Mouse (Mus musculus): Measurements from ENCODE around the gene Gnat3. TPM values are rescaled to one million over a fixed set of nuclear protein-coding genes. Genes with fewer than 3 reads are reported as not detected.
"Not testable (repeated sequence)": the region's sequence is repeated elsewhere in the genome, so short reads cannot be mapped to it uniquely, and the experiment has no call there.

Gnat3 gene
- not detected in 2 replicates for polyA plus RNA-seq (2015; fragmentation: Nextera tagmentation; extraction: Ambion mirVana)

- no peak for ATAC-seq (ENCODE audit: insufficient read depth)
- Histone ChIP-seq H3K27ac (replicated peaks) (no peak within 1 kb of the TSS), H3K4me3 (replicated peaks) (no peak within 1 kb of the TSS), H3K9me3 (replicated peaks) (no peaks in the 10 kb centered on the region), H3K27me3 (no peaks in the 10 kb centered on the region), H3K9ac (no peak within 1 kb of the TSS), H3K4me1 (replicated peaks) (no peaks in the 10 kb centered on the region), H3K36me3 (replicated peaks) (no peaks in the 10 kb centered on the region), H3K4me2 (no peak within 1 kb of the TSS)
- WGBS (ENCODE audit: insufficient replicate concordance) = 74% methylated on average over 5 of the region's 5 CpGs
Observed at GRCm38 (mm10) chr5:17962249-17962648, at the start of gene Gnat3. TSS of gene Gnat3 (plus strand) at chr5:17962549.

GRCm38 (mm10) chr5:17918966-17919365 lies 43.4 kb upstream of the Gnat3 start:
- 58% methylated on average over 5 of the region's 5 CpGs for WGBS (ENCODE audit: insufficient replicate concordance)
- no peak for ATAC-seq (ENCODE audit: insufficient read depth)

GRCm38 (mm10) chr5:17923648-17924047 lies 38.7 kb upstream of the Gnat3 start:
- H3K9me3 ChIP-seq (replicated peaks) = no peaks in the 10 kb centered on the region
- H3K27ac ChIP-seq (replicated peaks) = no peak overlapping the region
- H3K36me3 ChIP-seq (replicated peaks) = no peaks in the 10 kb centered on the region
- H3K9ac ChIP-seq = no peak overlapping the region
- H3K4me2 ChIP-seq = no peak overlapping the region
- WGBS (ENCODE audit: insufficient replicate concordance) = 63% methylated on average over 3 of the region's 3 CpGs
- H3K4me1 ChIP-seq (replicated peaks) = no peaks in the 10 kb centered on the region
- no peak for ATAC-seq (ENCODE audit: insufficient read depth)
- H3K4me3 ChIP-seq (replicated peaks) = no peak overlapping the region
- no peaks in the 10 kb centered on the region for H3K27me3 ChIP-seq

More at GRCm38 (mm10) chr5:17918966-17919365, 43.4 kb upstream of the Gnat3 start:
- no peaks in the 10 kb centered on the region for H3K4me1 ChIP-seq (replicated peaks)
- H3K9ac ChIP-seq = no peak overlapping the region
- no peak overlapping the region for H3K4me3 ChIP-seq (replicated peaks)
- no peak overlapping the region for H3K4me2 ChIP-seq
- no peaks in the 10 kb centered on the region for H3K36me3 ChIP-seq (replicated peaks)
- H3K9me3 ChIP-seq (replicated peaks) = no peaks in the 10 kb centered on the region
- no peak overlapping the region for H3K27ac ChIP-seq (replicated peaks)
- no peaks in the 10 kb centered on the region for H3K27me3 ChIP-seq

GRCm38 (mm10) chr5:17924085-17924518 lies 38.2 kb upstream of the Gnat3 start:
- 35% methylated on average over 2 of the region's 2 CpGs for WGBS (ENCODE audit: insufficient replicate concordance)
- no peak overlapping the region for H3K4me3 ChIP-seq (replicated peaks)
- H3K4me2 ChIP-seq = no peak overlapping the region
- H3K36me3 ChIP-seq (replicated peaks) = no peaks in the 10 kb centered on the region
- H3K4me1 ChIP-seq (replicated peaks) = no peaks in the 10 kb centered on the region
- ATAC-seq (ENCODE audit: insufficient read depth) = no peak
- no peaks in the 10 kb centered on the region for H3K9me3 ChIP-seq (replicated peaks)
- no peak overlapping the region for H3K9ac ChIP-seq
- no peaks in the 10 kb centered on the region for H3K27me3 ChIP-seq
- H3K27ac ChIP-seq (replicated peaks) = no peak overlapping the region

- Histone ChIP-seq H3K27me3 (no peaks in the 10 kb centered on the region), H3K9ac (no peak overlapping the region), H3K4me1 (replicated peaks) (no peaks in the 10 kb centered on the region), H3K4me3 (replicated peaks) (no peak overlapping the region), H3K36me3 (replicated peaks) (no peaks in the 10 kb centered on the region), H3K4me2 (no peak overlapping the region), H3K27ac (replicated peaks) (no peak overlapping the region), H3K9me3 (replicated peaks) (no peaks in the 10 kb centered on the region)
- ATAC-seq (ENCODE audit: insufficient read depth) = no peak
- 42% methylated on average over 4 of the region's 4 CpGs for WGBS (ENCODE audit: insufficient replicate concordance)
Observed at GRCm38 (mm10) chr5:17928471-17928870, 33.9 kb upstream of the Gnat3 start.

- Histone ChIP-seq H3K27me3 (no peaks in the 10 kb centered on the region), H3K9ac (no peak overlapping the region), H3K27ac (replicated peaks) (no peak overlapping the region), H3K4me3 (replicated peaks) (no peak overlapping the region), H3K4me1 (replicated peaks) (no peaks in the 10 kb centered on the region), H3K4me2 (no peak overlapping the region), H3K36me3 (replicated peaks) (no peaks in the 10 kb centered on the region), H3K9me3 (replicated peaks) (no peaks in the 10 kb centered on the region)
- 59% methylated on average over 7 of the region's 7 CpGs for WGBS (ENCODE audit: insufficient replicate concordance)
- ATAC-seq (ENCODE audit: insufficient read depth) = no peak
Observed at GRCm38 (mm10) chr5:17929006-17929567, 33.3 kb upstream of the Gnat3 start.

GRCm38 (mm10) chr5:17931588-17931987 lies 30.8 kb upstream of the Gnat3 start:
- not testable (repeated sequence) for H3K9ac ChIP-seq; H3K4me1 ChIP-seq (replicated peaks); H3K4me3 ChIP-seq (replicated peaks); H3K27me3 ChIP-seq; H3K9me3 ChIP-seq (replicated peaks); H3K27ac ChIP-seq (replicated peaks); H3K36me3 ChIP-seq (replicated peaks); H3K4me2 ChIP-seq
- peak; percentile 54 for ATAC-seq (ENCODE audit: insufficient read depth)
- 86% methylated on average over 2 of the region's 2 CpGs for WGBS (ENCODE audit: insufficient replicate concordance)

GRCm38 (mm10) chr5:17934501-17934900 lies 27.8 kb upstream of the Gnat3 start:
- Histone ChIP-seq H3K9me3 (replicated peaks) (no peaks in the 10 kb centered on the region), H3K4me3 (replicated peaks) (no peak overlapping the region), H3K9ac (no peak overlapping the region), H3K27me3 (no peaks in the 10 kb centered on the region), H3K4me1 (replicated peaks) (peaks cover 7% of the 10 kb centered on the region), H3K36me3 (replicated peaks) (no peaks in the 10 kb centered on the region), H3K4me2 (no peak overlapping the region), H3K27ac (replicated peaks) (no peak overlapping the region)
- ATAC-seq (ENCODE audit: insufficient read depth) = no peak
- WGBS (ENCODE audit: insufficient replicate concordance) = 61% methylated on average over 1 of the region's 1 CpGs

- Histone ChIP-seq H3K36me3 (replicated peaks) (no peaks in the 10 kb centered on the region), H3K4me2 (no peak overlapping the region), H3K4me3 (replicated peaks) (no peak overlapping the region), H3K27me3 (no peaks in the 10 kb centered on the region), H3K4me1 (replicated peaks) (peaks cover 7% of the 10 kb centered on the region), H3K9ac (no peak overlapping the region), H3K27ac (replicated peaks) (no peak overlapping the region), H3K9me3 (replicated peaks) (no peaks in the 10 kb centered on the region)
- peak; percentile 85 for ATAC-seq (ENCODE audit: insufficient read depth)
- 47% methylated on average over 1 of the region's 1 CpGs for WGBS (ENCODE audit: insufficient replicate concordance)
Observed at GRCm38 (mm10) chr5:17938170-17938939, 24.0 kb upstream of the Gnat3 start.

- no peak overlapping the region for H3K9ac ChIP-seq
- H3K36me3 ChIP-seq (replicated peaks) = no peaks in the 10 kb centered on the region
- no peak overlapping the region for H3K27ac ChIP-seq (replicated peaks)
- no peak overlapping the region for H3K4me3 ChIP-seq (replicated peaks)
- ATAC-seq (ENCODE audit: insufficient read depth) = no peak
- WGBS (ENCODE audit: insufficient replicate concordance) = 51% methylated on average over 1 of the region's 1 CpGs
- no peak overlapping the region for H3K4me2 ChIP-seq
- H3K4me1 ChIP-seq (replicated peaks) = no peaks in the 10 kb centered on the region
- H3K9me3 ChIP-seq (replicated peaks) = no peaks in the 10 kb centered on the region
- no peaks in the 10 kb centered on the region for H3K27me3 ChIP-seq
Observed at GRCm38 (mm10) chr5:17956468-17956867, 5.9 kb upstream of the Gnat3 start.

- Histone ChIP-seq H3K4me1 (replicated peaks) (peaks cover 4% of the 10 kb centered on the region), H3K36me3 (replicated peaks) (no peaks in the 10 kb centered on the region), H3K9ac (no peak overlapping the region), H3K4me2 (0 out of 2 replicates have a peak overlapping the region, but pooled peaks have one; percentile 20), H3K4me3 (replicated peaks) (no peak overlapping the region), H3K27me3 (no peaks in the 10 kb centered on the region), H3K9me3 (replicated peaks) (no peaks in the 10 kb centered on the region), H3K27ac (replicated peaks) (no peak overlapping the region)
- ATAC-seq (ENCODE audit: insufficient read depth) = peak; percentile 84
- WGBS (ENCODE audit: insufficient replicate concordance) = 47% methylated on average over 13 of the region's 13 CpGs
Observed at GRCm38 (mm10) chr5:17969704-17970390, 7.5 kb downstream of the Gnat3 start.

Measured in liver, embryonic 15.5 days (tissue).